Mouse (Mus musculus) heart, adult 9 months (tissue): Measurements from ENCODE around the gene Sned1.
"Not testable (repeated sequence)": the region's sequence is repeated elsewhere in the genome, so short reads cannot be mapped to it uniquely, and the experiment has no call there.

ENCODE experiments used
- DNase-seq, 2 experiments: peaks; one replicate each; pipeline ENCODE4 v3.0.0; 2022; ENCODE audit warnings: low spot score in 2 of 2

Gene Sned1

DNA sequence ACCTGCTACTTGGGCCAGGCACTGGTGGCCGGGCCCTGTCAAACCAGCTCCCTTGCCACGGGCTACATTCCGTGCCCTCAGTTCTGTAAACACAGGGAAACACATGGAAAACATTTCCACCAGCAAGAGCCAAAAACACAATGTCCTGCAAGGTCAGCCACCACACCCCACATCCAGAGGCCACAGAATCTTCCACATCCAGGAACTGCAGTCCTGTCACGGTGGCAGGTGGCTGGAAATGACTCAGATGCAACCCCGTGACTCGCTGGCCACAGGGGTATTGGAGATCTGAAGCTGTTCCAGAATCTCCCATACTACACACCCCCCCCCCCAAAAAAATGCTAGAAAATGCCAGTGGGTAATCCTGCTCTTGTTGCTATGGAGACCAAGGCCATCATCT, 6.4 kb upstream of the Sned1 start:
- DNase-seq = no peak

DNA sequence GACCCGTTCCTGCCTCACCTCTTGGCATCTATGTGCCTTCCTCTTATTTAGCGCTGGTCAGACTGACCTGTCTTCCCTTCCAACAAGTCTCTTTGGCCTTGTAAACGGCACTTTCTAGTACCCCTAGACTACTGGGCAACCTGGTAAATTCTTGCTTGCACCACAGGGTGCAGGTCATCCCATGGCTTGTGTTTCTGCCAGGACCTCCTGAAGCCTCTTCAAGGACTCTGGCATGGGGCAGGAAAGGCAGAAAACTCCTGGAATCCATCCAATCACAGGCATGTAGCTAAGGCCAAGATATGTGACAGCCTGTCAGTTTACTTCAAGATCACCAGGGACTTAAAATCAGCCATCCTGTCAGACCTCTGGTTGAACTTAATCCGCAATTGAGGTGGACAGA, 6.0 kb upstream of the Sned1 start:
- DNase-seq = peak in 1 of 2 experiments; percentile 28

- no peak for DNase-seq
Measured at GRCm38 (mm10) chr1:93236545-93236924, 894 bp downstream of the Sned1 start.

DNA sequence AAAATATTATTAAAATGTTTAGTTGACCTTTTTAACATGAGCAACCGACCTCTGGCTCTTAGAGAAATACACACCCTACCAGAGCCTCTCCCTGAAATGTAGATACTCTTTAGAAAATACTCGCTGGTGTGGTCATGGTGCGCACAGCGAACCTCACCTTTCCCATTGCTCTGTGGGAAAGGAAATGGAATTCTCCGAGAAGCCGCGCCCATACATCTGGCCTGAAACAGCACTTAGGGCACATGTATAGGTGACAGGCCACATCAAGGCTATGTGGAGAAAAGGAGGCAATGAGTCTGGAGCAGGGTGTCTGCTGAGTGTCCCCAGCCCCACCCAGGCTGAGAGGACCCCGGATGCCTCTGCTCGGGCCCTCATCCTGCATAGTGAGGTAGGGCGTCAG, 2.0 kb downstream of the Sned1 start:
- no peak for DNase-seq

GRCm38 (mm10) chr1:93238201-93238600, 2.6 kb downstream of the Sned1 start:
- no peak for DNase-seq

DNA sequence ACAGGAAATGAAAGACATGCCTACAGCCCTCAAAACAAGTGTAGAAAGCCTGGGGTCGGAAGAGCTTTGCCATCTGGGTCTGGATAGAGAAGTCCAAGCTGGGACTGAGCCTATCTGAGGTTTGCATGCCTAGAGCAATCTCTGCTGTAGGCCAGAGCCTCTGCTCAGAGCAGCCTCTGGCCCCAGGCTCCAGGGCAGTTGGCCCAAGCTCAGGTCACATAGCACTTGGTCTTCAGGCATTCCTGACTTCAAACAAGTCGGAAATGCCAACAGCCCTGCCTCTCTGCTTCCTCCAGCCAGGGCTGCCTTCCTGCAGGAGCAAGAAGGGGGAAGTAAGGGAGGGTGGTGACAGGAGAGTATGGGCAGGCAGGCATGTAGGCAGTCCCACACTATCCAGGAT, 10.3 kb downstream of the Sned1 start:
- DNase-seq = peak; percentile 25 to 29

GRCm38 (mm10) chr1:93252586-93252985, 16.9 kb downstream of the Sned1 start:
- peak in 1 of 2 experiments; percentile 20 for DNase-seq

GRCm38 (mm10) chr1:93255761-93256160, 20.1 kb downstream of the Sned1 start:
- DNase-seq = no peak

GRCm38 (mm10) chr1:93257560-93257959, 21.9 kb downstream of the Sned1 start:
- DNase-seq = no peak

GRCm38 (mm10) chr1:93267207-93267606, 31.6 kb downstream of the Sned1 start:
- peak; percentile 12 to 27 for DNase-seq

DNA sequence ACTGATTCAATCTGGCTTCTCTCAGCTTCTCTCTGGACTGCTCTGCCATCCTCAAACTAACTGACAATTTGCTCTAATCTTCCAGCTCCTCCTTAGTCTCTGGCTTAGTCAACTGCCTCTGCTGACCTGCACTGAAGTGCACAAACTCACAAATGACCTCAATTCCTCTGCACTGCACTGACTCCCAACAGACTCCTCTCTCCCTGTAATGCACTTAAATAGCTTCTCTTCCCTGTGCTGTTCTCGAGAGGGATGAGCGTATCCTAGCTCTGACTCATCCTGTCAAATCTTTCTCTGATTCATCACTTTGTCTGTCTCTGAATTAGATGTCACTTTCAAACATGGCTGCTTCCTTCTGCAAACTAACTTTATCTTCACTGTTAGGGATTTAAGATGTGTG, 32.6 kb downstream of the Sned1 start:
- no peak for DNase-seq

DNA sequence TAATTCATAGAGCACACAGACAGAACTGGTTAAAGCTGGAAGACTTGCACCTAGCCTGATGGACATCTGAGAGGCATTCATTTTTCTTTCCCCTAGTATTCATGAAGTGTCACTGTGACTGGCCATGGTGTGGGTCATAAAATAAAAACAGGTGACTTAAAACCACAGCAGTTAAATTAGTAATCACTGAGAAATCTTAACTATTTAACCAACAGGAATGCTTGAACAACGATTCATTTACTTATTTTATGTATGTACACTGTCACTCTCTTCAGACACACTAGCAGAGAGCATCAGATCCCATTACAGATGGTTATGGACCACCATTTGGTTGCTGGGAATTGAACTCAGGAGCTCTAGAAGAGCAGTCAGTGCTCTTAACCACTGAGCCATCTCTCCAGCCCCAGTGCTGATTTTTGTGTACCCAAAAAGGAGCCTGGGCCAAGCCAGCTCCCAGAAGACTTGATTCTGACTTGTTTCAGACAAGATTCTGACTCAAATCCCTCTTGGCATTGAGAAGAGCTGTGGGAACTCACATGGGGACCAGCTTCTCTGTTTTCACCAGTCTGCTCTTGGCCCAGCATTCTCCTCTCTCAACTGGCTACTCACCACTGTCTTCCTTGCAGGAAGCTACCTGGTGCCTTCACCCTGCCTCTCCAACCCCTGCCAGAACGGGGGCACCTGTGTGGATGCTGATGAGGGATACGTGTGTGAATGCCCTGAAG, 35.0 kb downstream of the Sned1 start:
- no peak for DNase-seq

GRCm38 (mm10) chr1:93271751-93272150, 36.1 kb downstream of the Sned1 start:
- DNase-seq = no peak

GRCm38 (mm10) chr1:93272409-93272821, 36.8 kb downstream of the Sned1 start:
- DNase-seq = no peak

- DNase-seq = no peak
Measured at GRCm38 (mm10) chr1:93275561-93275960, 39.9 kb downstream of the Sned1 start.

DNA sequence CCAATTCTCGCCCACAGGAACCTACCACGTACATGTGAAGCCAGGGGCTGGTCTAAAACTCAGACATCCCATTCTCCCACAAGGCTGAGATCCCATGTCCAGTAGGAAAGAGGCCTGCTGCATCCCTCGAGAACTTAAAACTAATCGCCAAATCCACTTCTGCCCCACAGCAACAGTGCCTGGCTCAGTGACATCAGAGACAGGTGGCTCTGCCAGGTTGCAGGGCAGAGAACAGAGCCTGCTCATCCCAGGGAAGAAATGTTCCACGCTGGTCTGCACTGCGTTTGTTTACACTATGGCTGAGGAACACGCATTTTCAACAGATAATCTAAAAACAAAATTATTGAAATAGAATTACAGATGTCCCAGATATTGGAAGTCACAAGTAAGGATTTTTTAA, 41.4 kb downstream of the Sned1 start:
- DNase-seq = no peak

- DNase-seq = no peak
Measured at GRCm38 (mm10) chr1:93289678-93290214, 54.1 kb downstream of the Sned1 start.

DNA sequence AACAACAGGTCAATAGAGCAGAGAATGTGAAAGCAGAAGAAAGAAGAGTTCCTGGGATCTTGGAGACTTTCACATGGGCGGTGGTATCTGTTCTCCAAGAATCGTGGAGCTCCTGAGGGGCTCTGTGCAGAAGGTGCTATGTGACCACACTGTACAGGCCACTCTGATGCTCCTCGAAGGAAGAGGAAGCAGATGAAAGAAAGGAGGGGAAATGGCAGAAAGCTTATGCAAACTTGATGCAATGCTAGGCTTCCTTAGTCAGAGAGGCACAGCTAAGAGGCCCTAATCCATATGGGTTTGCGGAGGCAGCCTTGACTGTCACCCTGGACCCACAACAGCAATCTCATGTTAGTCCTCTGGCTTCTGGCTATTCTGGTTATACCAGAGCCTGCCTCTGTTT, 55.3 kb downstream of the Sned1 start:
- no peak for DNase-seq

DNA sequence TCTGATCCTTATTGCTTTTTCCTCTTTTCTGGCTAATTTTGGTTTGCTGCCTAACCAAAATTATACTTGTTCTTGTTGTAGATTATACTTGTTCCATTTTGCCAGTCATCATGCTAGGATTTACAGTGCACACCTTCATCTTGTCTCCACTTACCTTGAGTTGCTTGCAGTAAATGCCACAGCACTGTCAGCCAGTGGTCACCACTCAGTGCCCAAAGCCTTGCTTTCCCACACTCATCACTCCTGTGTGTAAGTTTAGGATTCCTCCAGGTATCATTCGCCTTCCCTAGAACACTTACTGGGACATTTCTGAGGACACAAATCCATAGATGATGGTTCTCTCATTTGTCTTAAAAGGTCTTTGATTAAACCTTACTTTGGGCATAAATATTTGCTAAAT, 56.0 kb downstream of the Sned1 start:
- DNase-seq = no peak

GRCm38 (mm10) chr1:93292006-93292405, 56.4 kb downstream of the Sned1 start:
- no peak for DNase-seq

- DNase-seq = not testable (repeated sequence)
Measured at GRCm38 (mm10) chr1:93294491-93294890, 58.9 kb downstream of the Sned1 start.

GRCm38 (mm10) chr1:93299791-93300190, 64.2 kb downstream of the Sned1 start:
- DNase-seq = no peak

GRCm38 (mm10) chr1:93300578-93300977, 64.9 kb downstream of the Sned1 start:
- peak; percentile 10 to 19 for DNase-seq
